Mouse (Mus musculus) mature B cell (primary cell): ENCODE data around the gene Panx3.

Source experiments
- in situ Hi-C: fragments of 300-500 bp; cut with MboI; formaldehyde crosslinking; loops from 2 replicates; pipeline ENCODE4 v1.14.3; 2019

Panx3 gene

GRCm38 (mm10) chr9:37669115-37669514 is at the start of gene Panx3:
Gene Panx3 (minus strand): TSS chr9:37669235.
- in situ Hi-C loops, result no loop called here

- in situ Hi-C loops, result no loop called here
Measured at GRCm38 (mm10) chr9:37716150-37716549, 47.1 kb upstream of the Panx3 start, which contains the start of gene Olfr160. Gene Olfr160 (minus strand): TSS chr9:37716250.

- in situ Hi-C loops, result no loop called here
Measured at GRCm38 (mm10) chr9:37689970-37690686, 21.1 kb upstream of the Panx3 start.

GRCm38 (mm10) chr9:37687941-37688303 is 18.9 kb upstream of the Panx3 start:
- in situ Hi-C loops, result no loop called here

GRCm38 (mm10) chr9:37687288-37687940 is 18.4 kb upstream of the Panx3 start:
- in situ Hi-C loops, result no loop called here

- in situ Hi-C loops, result no loop called here
Measured at GRCm38 (mm10) chr9:37681123-37681522, 12.1 kb upstream of the Panx3 start.

- in situ Hi-C loops, result no loop called here
Measured at GRCm38 (mm10) chr9:37675287-37675686, 6.3 kb upstream of the Panx3 start.

GRCm38 (mm10) chr9:37670261-37670660 is 1.2 kb upstream of the Panx3 start:
- in situ Hi-C loops, result no loop called here

- in situ Hi-C loops, result no loop called here
Measured at GRCm38 (mm10) chr9:37669678-37670077, 643 bp upstream of the Panx3 start.

GRCm38 (mm10) chr9:37666045-37666444 is 3.0 kb downstream of the Panx3 start:
- in situ Hi-C loops, result no loop called here

- in situ Hi-C loops, result no loop called here
Measured at GRCm38 (mm10) chr9:37664604-37665003, 4.4 kb downstream of the Panx3 start.

GRCm38 (mm10) chr9:37663210-37663609 is 5.8 kb downstream of the Panx3 start:
- in situ Hi-C loops, result no loop called here

- in situ Hi-C loops, result no loop called here
Measured at GRCm38 (mm10) chr9:37659413-37659812, 9.6 kb downstream of the Panx3 start.

GRCm38 (mm10) chr9:37656931-37657481 is 12.0 kb downstream of the Panx3 start, which contains the start of gene Tbrg1:
Gene Tbrg1 (minus strand): TSS chr9:37657312.
- in situ Hi-C loops, result no loop called here

- in situ Hi-C loops, result no loop called here
Measured at GRCm38 (mm10) chr9:37656439-37656881, 12.6 kb downstream of the Panx3 start.

GRCm38 (mm10) chr9:37655961-37656360 is 13.1 kb downstream of the Panx3 start:
- in situ Hi-C loops, result no loop called here

GRCm38 (mm10) chr9:37653836-37654235 is 15.2 kb downstream of the Panx3 start:
- in situ Hi-C loops, result no loop called here

- in situ Hi-C loops, result no loop called here
Measured at GRCm38 (mm10) chr9:37650639-37651038, 18.4 kb downstream of the Panx3 start.

- in situ Hi-C loops, result no loop called here
Measured at GRCm38 (mm10) chr9:37646246-37646645, 22.8 kb downstream of the Panx3 start.

- in situ Hi-C loops, result no loop called here
Measured at GRCm38 (mm10) chr9:37638721-37639120, 30.3 kb downstream of the Panx3 start.

- in situ Hi-C loops, result no loop called here
Measured at GRCm38 (mm10) chr9:37636800-37637542, 32.1 kb downstream of the Panx3 start.

GRCm38 (mm10) chr9:37636335-37636734 is 32.7 kb downstream of the Panx3 start:
- in situ Hi-C loops, result no loop called here
